Mouse (Mus musculus) brain, embryonic 14.5 days (tissue): Measurements from ENCODE around the gene Trappc3.

ENCODE experiments used
- CTCF ChIP-seq: fragments of 200-500 bp; IDR thresholded peaks from 2 replicates; pipeline ENCODE4 v1.5.1; 2012; ENCODE audit warnings: inconsistent platforms, mild to moderate bottlenecking, moderate library complexity, borderline replicate concordance; ENCODE audit not compliant: insufficient read depth, insufficient read length; ENCODE audit errors: extremely low read depth
- POLR2A ChIP-seq: fragments of 200-500 bp; IDR thresholded peaks from 2 replicates; pipeline ENCODE4 v1.6.1; 2012; ENCODE audit warnings: mild to moderate bottlenecking, inconsistent platforms, borderline replicate concordance; ENCODE audit not compliant: poor library complexity, insufficient read depth, insufficient read length, severe bottlenecking; ENCODE audit errors: extremely low read depth

DNA sequence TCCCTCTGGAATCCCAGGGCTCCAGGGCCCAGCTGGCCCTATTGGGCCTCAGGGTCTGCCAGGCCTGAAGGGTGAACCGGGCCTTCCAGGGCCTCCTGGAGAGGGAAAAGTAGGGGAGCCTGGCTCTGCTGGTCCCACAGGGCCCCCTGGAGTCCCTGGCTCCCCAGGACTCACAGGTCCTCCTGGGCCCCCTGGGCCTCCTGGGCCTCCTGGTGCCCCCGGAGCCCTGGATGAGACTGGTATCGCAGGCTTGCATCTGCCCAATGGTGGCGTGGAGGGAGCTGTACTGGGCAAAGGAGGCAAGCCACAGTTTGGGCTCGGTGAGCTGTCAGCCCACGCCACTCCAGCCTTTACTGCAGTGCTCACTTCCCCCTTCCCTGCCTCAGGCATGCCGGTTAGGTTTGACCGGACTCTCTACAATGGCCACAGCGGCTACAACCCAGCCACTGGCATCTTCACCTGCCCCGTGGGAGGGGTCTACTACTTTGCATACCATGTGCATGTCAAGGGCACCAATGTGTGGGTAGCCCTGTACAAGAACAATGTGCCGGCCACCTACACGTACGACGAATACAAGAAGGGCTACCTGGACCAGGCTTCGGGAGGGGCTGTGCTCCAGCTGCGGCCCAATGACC is 49.6 kb downstream of the Trappc3 start:
- no peak for TF ChIP-seq CTCF
- no peak for TF ChIP-seq POLR2A
